ENCODE assay signal across 32 mouse cellular contexts in the genomic region with DNA sequence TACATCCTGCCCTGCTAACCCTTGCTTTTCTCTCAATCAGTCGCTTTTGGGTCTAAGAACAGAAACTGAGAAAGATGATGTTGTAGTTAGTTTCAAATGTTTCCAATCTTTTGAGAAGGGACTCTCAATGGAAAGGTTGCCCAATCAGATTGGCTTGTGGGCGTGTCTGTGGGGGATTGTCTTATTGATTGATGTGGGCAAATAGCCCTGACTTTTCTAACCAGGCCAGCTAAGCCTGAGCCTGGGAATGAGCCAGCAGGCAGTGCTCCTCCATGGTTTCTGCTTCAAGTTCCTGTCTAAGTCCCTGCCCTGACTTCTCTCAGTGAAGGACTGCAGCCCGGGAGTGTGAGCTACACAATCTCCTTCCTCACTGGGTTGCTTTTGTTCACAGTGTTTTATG. TPM values are rescaled to one million over a fixed set of nuclear protein-coding genes. Genes with fewer than 3 reads are reported as not detected.
DNase-seq lines count a peak whose midpoint lies in the region; ATAC-seq and TF ChIP-seq lines count a peak whose summit lies in the region.
"Had no signal": no experiment of that assay in that cellular context is flagged by ENCODE, and none has a peak within 500 bp of the region (broad histone marks: within the 10 kb centered on the region; RNA-seq: fewer than 3 reads in every experiment).

No protein-coding gene starts in this region.

- H3K27me3 ChIP-seq in liver, postnatal 0 days (ENCODE audit: insufficient read depth, low read length) = no peaks in the 10 kb centered on the region
- H3K27me3 ChIP-seq in liver, embryonic 11.5 days (replicated peaks; ENCODE audit: control insufficient read depth, insufficient read depth, low read length) = no peaks in the 10 kb centered on the region
- H3K27me3 ChIP-seq: forebrain, embryonic 13.5 days; heart, embryonic 13.5 days; Patski had no signal

- H3K4me3 ChIP-seq in liver, postnatal 0 days (ENCODE audit: low read depth, low read length) = no peak overlapping the region
- H3K4me3 ChIP-seq in liver, embryonic 11.5 days (ENCODE audit: low read depth, low read length) = no peak overlapping the region
- H3K4me3 ChIP-seq: forebrain, embryonic 10.5 days; forebrain, embryonic 13.5 days; gastrocnemius, adult 2 months; heart, embryonic 10.5 days; heart, embryonic 13.5 days had no signal

- H3K27ac ChIP-seq in liver, postnatal 0 days (ENCODE audit: low read depth) = no peak overlapping the region
- no peak overlapping the region for H3K27ac ChIP-seq in liver, embryonic 11.5 days (ENCODE audit: low read depth, low read length)
- H3K27ac ChIP-seq: forebrain, embryonic 10.5 days; forebrain, embryonic 13.5 days; gastrocnemius, adult 2 months; heart, embryonic 10.5 days; hindbrain, embryonic 14.5 days; hindbrain, postnatal 0 days had no signal

- H3K9ac ChIP-seq in liver, postnatal 0 days (replicated peaks) = no peak overlapping the region
- no peak overlapping the region for H3K9ac ChIP-seq in liver, embryonic 11.5 days (ENCODE audit: low read depth, low read length)
- H3K9ac ChIP-seq: forebrain, embryonic 13.5 days; heart, embryonic 13.5 days; hindbrain, embryonic 14.5 days had no signal

- no peak for TF ChIP-seq CTCF in liver, postnatal 0 days (IDR thresholded peaks at IDR 0.05; ENCODE audit: low read depth)

- peak; percentile 48; the same call in 1 of the 2 replicates for ATAC-seq in liver, postnatal 0 days
- ATAC-seq in liver, embryonic 11.5 days (replicated peaks; ENCODE audit: low FRiP score) = no peak
- ATAC-seq: CD4-positive, CD25-positive, alpha-beta regulatory T cell, adult 4 months; forebrain, embryonic 13.5 days; forebrain, embryonic 16.5 days; hindbrain, postnatal 0 days; inflammation-experienced regulatory T-cells, adult 6 months; intestine, embryonic 16.5 days; Patski had no signal

- peak; percentile 66 for DNase-seq in adrenal gland, postnatal 14 days
- DNase-seq in adrenal gland, postnatal 4 days (ENCODE audit: low spot score in 2 of 2) = no peak
- DNase-seq in liver, postnatal 0 days = peak; percentile 47
- DNase-seq in liver, embryonic 11.5 days (ENCODE audit: low spot score) = no peak
- DNase-seq in NIH3T3 (ENCODE audit: low read depth) = peak; percentile 50
- DNase-seq in T-cell, adult 2 months (ENCODE audit: low spot score) = peak; percentile 8
- DNase-seq in kidney, postnatal 36 days = no peak
- no peak for DNase-seq in frontal cortex, adult 2 months (ENCODE audit: extremely low spot score in 1 of 2, low spot score in 1 of 2)
- DNase-seq: cerebellum, adult 18-20 months; cerebellum, adult 9-10 months; cerebellum, postnatal 14 days; gastrocnemius, adult 2 months; gastrocnemius, postnatal 14 days; heart, adult 18-20 months; heart, postnatal 14 days; heart, postnatal 4 days had no signal

- H3K36me3 ChIP-seq in liver, postnatal 0 days (replicated peaks; ENCODE audit: insufficient read depth, low read length) = no peaks in the 10 kb centered on the region
- no peaks in the 10 kb centered on the region for H3K36me3 ChIP-seq in liver, embryonic 11.5 days (ENCODE audit: control insufficient read depth, insufficient read depth, low read length)
- H3K36me3 ChIP-seq: forebrain, embryonic 10.5 days; heart, embryonic 10.5 days had no signal

- H3K4me1 ChIP-seq in liver, postnatal 0 days (ENCODE audit: insufficient read depth) = no peaks in the 10 kb centered on the region
- no peaks in the 10 kb centered on the region for H3K4me1 ChIP-seq in liver, embryonic 11.5 days (replicated peaks; ENCODE audit: control insufficient read depth, insufficient read depth, low read length)
- H3K4me1 ChIP-seq: forebrain, embryonic 10.5 days had no signal

- H3K9me3 ChIP-seq in liver, postnatal 0 days (ENCODE audit: low read length) = no peaks in the 10 kb centered on the region
- no peaks in the 10 kb centered on the region for H3K9me3 ChIP-seq in liver, embryonic 11.5 days (ENCODE audit: control insufficient read depth, low read length)
- H3K9me3 ChIP-seq: forebrain, embryonic 10.5 days; forebrain, embryonic 13.5 days; heart, embryonic 10.5 days; heart, embryonic 13.5 days had no signal

- WGBS in liver, postnatal 0 days (ENCODE audit: insufficient replicate concordance) = 40% methylated on average over 3 of the region's 3 CpGs
- WGBS in liver, embryonic 11.5 days = 65% methylated on average over 3 of the region's 3 CpGs

- no peak overlapping the region for H3K4me2 ChIP-seq in liver, postnatal 0 days (ENCODE audit: low read depth, low read length)
- H3K4me2 ChIP-seq in liver, embryonic 11.5 days = no peak overlapping the region
- H3K4me2 ChIP-seq: forebrain, embryonic 13.5 days; heart, embryonic 13.5 days; hindbrain, embryonic 14.5 days had no signal

- no peak for TF ChIP-seq EP300 in liver, postnatal 0 days (IDR thresholded peaks at IDR 0.05; ENCODE audit: low read depth)

RNA-seq across cellular contexts. Expression of a gene that starts 42.5 kb away (rescaled TPM):
- total RNA-seq in adrenal gland, postnatal 14 days (2021) = 0.64 TPM in 1 of 2 replicates, not detected in the other
- 100 to 1,000 TPM in 1 of 2 experiments, under 1 TPM in 1; 0.06 to 107 TPM for total RNA-seq in adrenal gland, postnatal 4 days (2021)
- 0.27 and 1.2 TPM in 2 replicates for polyA plus RNA-seq in liver, postnatal 0 days (2015; fragmentation: Nextera tagmentation; extraction: Ambion mirVana)
- polyA plus RNA-seq in liver, embryonic 11.5 days (2014; fragmentation: Nextera tagmentation; extraction: Ambion mirVana) = not detected in 2 replicates
- polyA plus RNA-seq in frontal cortex, adult 2 months (2012; rRNA removed) = 0.04 TPM in 1 of 2 replicates, not detected in the other
- total RNA-seq: gastrocnemius, adult 2 months; gastrocnemius, postnatal 14 days; gastrocnemius, postnatal 4 days; heart, postnatal 4 days; hindbrain, postnatal 0 days; MEL had no signal
- polyA plus RNA-seq: C2C12; CD4-positive, CD25-positive, alpha-beta regulatory T cell, adult 4 months; embryonic facial prominence, embryonic 11.5 days; forebrain, embryonic 10.5 days; forebrain, embryonic 16.5 days; heart, embryonic 10.5 days; heart, embryonic 13.5 days; hindbrain, embryonic 11.5 days; hindbrain, embryonic 14.5 days; hindbrain, postnatal 0 days; inflammation-experienced regulatory T-cells, adult 6 months; Patski had no signal

RNA-seq across cellular contexts. Expression of a gene that starts 53.5 kb away (rescaled TPM):
- 77.0 and 81.6 TPM in 2 replicates for total RNA-seq in adrenal gland, postnatal 14 days (2021)
- total RNA-seq in adrenal gland, postnatal 4 days (2021) = 10 to 100 TPM; 52.9 to 66.2 TPM
- polyA plus RNA-seq in liver, postnatal 0 days (2015; fragmentation: Nextera tagmentation; extraction: Ambion mirVana) = 0.61 and 0.83 TPM in 2 replicates
- 1.2 and 3.3 TPM in 2 replicates for polyA plus RNA-seq in liver, embryonic 11.5 days (2014; fragmentation: Nextera tagmentation; extraction: Ambion mirVana)
- 172 and 212 TPM in 2 replicates for polyA plus RNA-seq in frontal cortex, adult 2 months (2012; rRNA removed)
- total RNA-seq: MEL had no signal
- polyA plus RNA-seq: CD4-positive, CD25-positive, alpha-beta regulatory T cell, adult 4 months; inflammation-experienced regulatory T-cells, adult 6 months had no signal

Comparison
In these comparisons a context has a peak if more than half of its experiments do, and no peak if none do; other contexts are left out.
1. DNase-seq: peak in adrenal gland, postnatal 14 days (single experiment), liver, postnatal 0 days (single experiment), NIH3T3 (single experiment) and T-cell, adult 2 months (single experiment); none in adrenal gland, postnatal 4 days (0 of 2), liver, embryonic 11.5 days (single experiment), kidney, postnatal 36 days (0 of 2) and frontal cortex, adult 2 months (0 of 2).
2. RNA of a gene that starts 53.5 kb away (polyA plus RNA-seq): 172 to 212 TPM in frontal cortex, adult 2 months; 1.2 to 3.3 TPM in liver, embryonic 11.5 days and 0.61 to 0.83 TPM in liver, postnatal 0 days; every median in the first group is over 10 times any median in the second.